Mouse (Mus musculus): ENCODE data around the gene 1700029H14Rik.

1700029H14Rik gene

GRCm38 (mm10) chr8:13562118-13562517, at the start of gene 1700029H14Rik:
Gene 1700029H14Rik, minus strand, starts transcription at chr8:13562461.
- no peak for DNase-seq (ENCODE audit: low read depth, low spot score)

GRCm38 (mm10) chr8:13611702-13612101, 49.4 kb upstream of the 1700029H14Rik start:
- DNase-seq (ENCODE audit: low read depth, low spot score) = no peak

GRCm38 (mm10) chr8:13609971-13610370, 47.7 kb upstream of the 1700029H14Rik start:
- no peak for DNase-seq (ENCODE audit: low read depth, low spot score)

GRCm38 (mm10) chr8:13608946-13609345, 46.7 kb upstream of the 1700029H14Rik start:
- no peak for DNase-seq (ENCODE audit: low read depth, low spot score)

- no peak for DNase-seq (ENCODE audit: low read depth, low spot score)
Measured at GRCm38 (mm10) chr8:13605920-13606480, 43.7 kb upstream of the 1700029H14Rik start.

GRCm38 (mm10) chr8:13602621-13603020, 40.4 kb upstream of the 1700029H14Rik start:
- DNase-seq (ENCODE audit: low read depth, low spot score) = peak; percentile 63

GRCm38 (mm10) chr8:13601166-13601565, 38.9 kb upstream of the 1700029H14Rik start:
- DNase-seq (ENCODE audit: low read depth, low spot score) = peak; percentile 77

- peak; percentile 77 for DNase-seq (ENCODE audit: low read depth, low spot score)
Measured at GRCm38 (mm10) chr8:13600716-13601115, 38.5 kb upstream of the 1700029H14Rik start.

GRCm38 (mm10) chr8:13600204-13600603, 37.9 kb upstream of the 1700029H14Rik start:
- DNase-seq (ENCODE audit: low read depth, low spot score) = peak; percentile 90

- DNase-seq (ENCODE audit: low read depth, low spot score) = no peak
Measured at GRCm38 (mm10) chr8:13597777-13598176, 35.5 kb upstream of the 1700029H14Rik start.

GRCm38 (mm10) chr8:13595861-13596260, 33.6 kb upstream of the 1700029H14Rik start:
- peak; percentile 75 for DNase-seq (ENCODE audit: low read depth, low spot score)

- DNase-seq (ENCODE audit: low read depth, low spot score) = peak; percentile 94
Measured at GRCm38 (mm10) chr8:13594884-13595323, 32.6 kb upstream of the 1700029H14Rik start.

- DNase-seq (ENCODE audit: low read depth, low spot score) = peak; percentile 67
Measured at GRCm38 (mm10) chr8:13593340-13593739, 31.1 kb upstream of the 1700029H14Rik start.

GRCm38 (mm10) chr8:13591246-13591645, 29.0 kb upstream of the 1700029H14Rik start:
- no peak for DNase-seq (ENCODE audit: low read depth, low spot score)

- DNase-seq (ENCODE audit: low read depth, low spot score) = no peak
Measured at GRCm38 (mm10) chr8:13589071-13589470, 26.8 kb upstream of the 1700029H14Rik start.

GRCm38 (mm10) chr8:13584652-13585051, 22.4 kb upstream of the 1700029H14Rik start:
- DNase-seq (ENCODE audit: low read depth, low spot score) = no peak

- no peak for DNase-seq (ENCODE audit: low read depth, low spot score)
Measured at GRCm38 (mm10) chr8:13577869-13578268, 15.6 kb upstream of the 1700029H14Rik start.

GRCm38 (mm10) chr8:13571999-13572398, 9.7 kb upstream of the 1700029H14Rik start:
- no peak for DNase-seq (ENCODE audit: low read depth, low spot score)

- DNase-seq (ENCODE audit: low read depth, low spot score) = no peak
Measured at GRCm38 (mm10) chr8:13557526-13557925, 4.7 kb downstream of the 1700029H14Rik start.

GRCm38 (mm10) chr8:13551574-13551830, 10.8 kb downstream of the 1700029H14Rik start:
- DNase-seq (ENCODE audit: low read depth, low spot score) = no peak

GRCm38 (mm10) chr8:13550718-13551573, 11.3 kb downstream of the 1700029H14Rik start:
- DNase-seq (ENCODE audit: low read depth, low spot score) = peak; percentile 82

GRCm38 (mm10) chr8:13548831-13549230, 13.4 kb downstream of the 1700029H14Rik start:
- DNase-seq (ENCODE audit: low read depth, low spot score) = peak; percentile 28

- DNase-seq (ENCODE audit: low read depth, low spot score) = peak; percentile 14
Measured at GRCm38 (mm10) chr8:13548235-13548634, 14.0 kb downstream of the 1700029H14Rik start.

Measured in A20 (cell line).